Mouse (Mus musculus) testis, adult 2 months (tissue): ENCODE measurements around the gene Tap1.

Source experiments
- CTCF ChIP-seq: fragments of 200-500 bp; IDR thresholded peaks from 2 replicates; pipeline ENCODE4 v1.5.1; 2012; ENCODE audit warnings: low read depth, mild to moderate bottlenecking, inconsistent platforms, low read length, moderate library complexity; ENCODE audit not compliant: control insufficient read depth, insufficient read depth, insufficient replicate concordance
- POLR2A ChIP-seq: fragments of 200-500 bp; IDR thresholded peaks from 2 replicates; pipeline ENCODE4 v1.6.1; 2012; ENCODE audit warnings: low read depth, mild to moderate bottlenecking, inconsistent platforms, low read length, moderate library complexity; ENCODE audit not compliant: control insufficient read depth

- no peak for TF ChIP-seq CTCF
- TF ChIP-seq POLR2A = no peak
Measured at GRCm38 (mm10) chr17:34239601-34240041, 52.3 kb downstream of the Tap1 start.
